Mouse (Mus musculus) induced T-regulatory cell, adult 2 months (primary cell): Measurements from ENCODE around the gene Mapkapk2.

ENCODE experiments used
- DNase-seq: peaks from one replicate; pipeline ENCODE4 v3.0.0-alpha.2; 2012; ENCODE audit warnings: low read depth

Mapkapk2 gene

DNA sequence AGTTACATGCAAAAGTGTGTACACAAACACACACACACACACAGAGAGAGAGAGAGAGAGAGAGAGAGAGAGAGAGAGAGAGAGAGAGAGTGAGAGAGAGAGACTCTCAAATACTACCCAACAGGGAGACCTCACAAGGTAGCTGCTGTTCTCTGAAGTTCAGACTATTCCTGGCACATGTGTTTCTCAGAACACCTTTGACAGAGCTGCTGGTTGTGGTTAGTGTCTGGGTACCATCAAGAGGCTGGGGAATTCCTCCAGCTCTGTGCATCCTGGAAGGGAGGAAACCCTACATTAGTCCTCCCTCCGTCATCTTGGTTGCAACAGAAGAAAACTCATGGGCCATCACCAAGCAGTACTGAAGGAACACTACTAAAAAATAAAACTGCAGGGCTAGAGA, 16.9 kb downstream of the Mapkapk2 start:
- DNase-seq: peak; percentile 83

DNA sequence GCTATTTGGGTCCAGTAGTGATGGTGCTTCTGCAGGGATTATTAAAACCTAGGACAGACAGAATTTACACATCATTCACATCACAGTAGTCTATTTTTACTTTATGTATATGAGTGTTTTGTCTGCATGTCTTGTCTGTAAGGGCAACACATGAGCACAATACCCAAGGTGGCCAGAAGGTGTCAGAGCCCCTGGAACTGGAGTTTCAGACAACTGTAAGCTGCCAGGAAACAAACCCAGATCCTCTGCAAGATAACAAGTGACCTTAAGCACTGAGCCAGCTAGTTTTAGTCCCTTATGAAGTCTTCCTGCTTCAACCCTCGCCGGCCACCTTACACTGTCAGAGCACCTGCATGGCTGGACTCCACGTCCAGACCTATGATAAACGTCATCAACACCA, 17.9 kb downstream of the Mapkapk2 start:
- DNase-seq: peak; percentile 83

DNA sequence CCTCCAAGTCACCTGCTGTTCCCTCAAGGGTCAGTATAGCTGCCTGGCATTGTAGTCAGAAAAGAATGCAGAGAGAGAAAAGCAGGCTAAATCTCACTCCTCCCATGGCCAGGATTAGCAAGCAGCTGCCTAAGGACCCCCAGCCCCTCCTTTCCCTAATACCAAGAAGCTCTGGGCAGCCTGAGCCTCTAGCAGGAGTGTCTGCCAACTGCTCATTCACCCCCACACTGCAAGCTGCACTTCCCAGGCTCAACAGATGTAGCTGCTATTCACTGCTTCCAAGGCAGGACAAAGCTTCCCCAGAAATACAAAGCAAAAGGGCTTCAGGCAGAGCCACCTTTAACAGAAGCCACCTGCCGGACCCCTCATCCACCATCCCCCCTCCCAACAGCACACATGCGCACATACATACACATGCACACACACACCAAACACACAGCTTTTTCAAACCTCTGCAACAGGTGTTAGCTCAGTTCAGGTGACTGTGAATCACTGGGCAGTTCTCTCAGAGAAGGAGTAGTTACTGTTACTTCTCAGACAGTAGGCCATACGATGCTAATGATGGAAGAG, 18.8 kb downstream of the Mapkapk2 start:
- no peak for DNase-seq

DNA sequence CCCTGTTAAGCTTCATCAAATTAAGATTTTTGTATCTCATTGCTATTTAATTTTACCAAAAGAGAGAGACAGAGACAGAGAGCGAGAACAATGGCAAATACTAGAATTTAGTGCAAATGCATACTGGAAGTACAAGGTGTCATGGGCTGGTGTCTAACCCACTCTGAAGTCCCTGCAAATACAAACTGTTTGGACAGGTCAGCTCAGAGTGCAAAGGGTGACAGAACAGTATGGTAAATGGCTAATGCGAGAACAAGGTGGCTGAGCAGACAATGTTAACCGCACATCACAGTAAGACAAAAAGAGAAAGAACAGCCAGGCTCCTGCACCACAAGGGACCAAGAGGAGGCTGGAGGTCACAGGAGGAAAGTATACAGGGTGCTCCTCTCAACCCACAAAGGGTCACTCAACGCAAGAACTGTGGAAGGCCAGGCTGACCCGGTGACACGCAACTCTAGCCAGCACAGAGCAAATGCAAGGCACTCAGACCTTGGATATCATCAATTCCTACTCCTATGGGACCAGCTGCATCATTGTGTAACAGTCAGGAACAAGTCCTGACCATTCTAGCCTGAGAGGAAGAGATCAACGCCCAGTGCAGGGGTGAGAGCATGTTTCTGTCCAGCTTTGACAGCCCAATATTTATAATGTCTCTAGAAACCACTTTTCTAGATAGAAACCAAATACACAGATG, 22.4 kb downstream of the Mapkapk2 start:
- no peak for DNase-seq

DNA sequence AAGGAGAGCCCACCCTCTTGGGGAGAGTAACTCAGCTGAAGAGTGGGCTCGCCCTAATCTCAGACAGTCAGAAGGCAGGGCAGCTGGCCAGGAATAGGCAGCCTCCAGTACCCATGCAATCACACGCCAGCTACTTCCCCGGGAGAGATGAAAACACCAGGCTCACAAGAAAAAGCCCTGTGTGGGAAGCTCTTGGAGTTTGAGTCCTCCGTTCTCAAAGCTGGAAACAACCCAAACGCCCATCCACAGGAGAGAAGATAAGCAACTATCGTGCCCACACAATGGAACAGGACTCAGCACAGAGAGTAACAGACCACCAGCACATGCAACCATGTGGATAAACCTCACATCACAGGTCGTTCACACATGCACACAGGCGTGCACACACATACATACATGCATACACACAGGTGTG, 23.1 kb downstream of the Mapkapk2 start:
- no peak for DNase-seq

DNA sequence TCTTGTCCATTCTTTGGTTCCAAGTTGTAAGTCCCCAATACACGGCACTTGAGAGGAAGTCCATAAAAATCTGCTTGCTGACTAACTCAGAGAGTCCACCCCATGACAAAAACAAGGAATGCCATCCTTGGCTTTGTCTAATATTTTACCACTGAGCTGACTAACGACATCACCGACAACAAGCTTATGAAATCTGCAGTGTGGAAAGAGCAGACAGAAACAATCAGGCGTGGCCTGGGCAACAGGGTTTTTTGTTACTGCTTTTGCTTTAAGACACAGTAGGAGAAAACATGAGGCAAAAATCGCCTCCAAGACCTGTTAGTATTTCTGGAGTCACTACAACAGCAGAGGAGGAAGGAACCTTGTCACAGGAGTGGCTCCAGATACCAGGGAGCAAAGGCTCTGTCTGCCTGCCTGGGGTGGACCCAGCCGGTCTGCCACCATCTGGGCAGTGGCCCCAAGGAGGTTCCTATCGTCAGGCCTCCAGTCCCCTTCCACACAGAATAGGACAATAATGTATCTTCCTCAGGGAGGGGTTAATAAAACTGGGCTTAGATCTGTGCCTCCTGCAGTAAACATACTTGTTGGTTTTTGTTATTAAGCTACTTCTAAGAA, 25.1 kb downstream of the Mapkapk2 start:
- DNase-seq: no peak

DNA sequence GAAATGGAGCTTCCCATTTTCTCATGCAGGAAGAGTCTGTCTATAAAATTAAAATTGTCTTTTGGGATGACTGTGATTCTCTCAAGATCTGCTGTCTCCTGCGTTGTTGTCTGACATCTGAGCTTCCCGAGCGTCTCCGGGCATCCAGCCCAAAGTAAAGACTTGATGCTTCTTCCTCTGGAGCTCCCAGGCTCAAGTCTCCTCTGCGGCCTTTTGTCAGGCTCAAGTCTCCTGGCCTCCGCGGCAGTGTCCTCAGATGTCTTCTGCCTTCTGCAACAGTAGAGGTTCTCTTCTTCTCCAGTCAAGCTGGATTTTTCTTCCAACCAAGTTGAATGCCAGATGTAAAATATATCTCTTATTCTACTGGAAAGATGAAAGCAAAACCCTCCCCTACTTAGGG, 28.6 kb downstream of the Mapkapk2 start:
- DNase-seq: no peak

DNA sequence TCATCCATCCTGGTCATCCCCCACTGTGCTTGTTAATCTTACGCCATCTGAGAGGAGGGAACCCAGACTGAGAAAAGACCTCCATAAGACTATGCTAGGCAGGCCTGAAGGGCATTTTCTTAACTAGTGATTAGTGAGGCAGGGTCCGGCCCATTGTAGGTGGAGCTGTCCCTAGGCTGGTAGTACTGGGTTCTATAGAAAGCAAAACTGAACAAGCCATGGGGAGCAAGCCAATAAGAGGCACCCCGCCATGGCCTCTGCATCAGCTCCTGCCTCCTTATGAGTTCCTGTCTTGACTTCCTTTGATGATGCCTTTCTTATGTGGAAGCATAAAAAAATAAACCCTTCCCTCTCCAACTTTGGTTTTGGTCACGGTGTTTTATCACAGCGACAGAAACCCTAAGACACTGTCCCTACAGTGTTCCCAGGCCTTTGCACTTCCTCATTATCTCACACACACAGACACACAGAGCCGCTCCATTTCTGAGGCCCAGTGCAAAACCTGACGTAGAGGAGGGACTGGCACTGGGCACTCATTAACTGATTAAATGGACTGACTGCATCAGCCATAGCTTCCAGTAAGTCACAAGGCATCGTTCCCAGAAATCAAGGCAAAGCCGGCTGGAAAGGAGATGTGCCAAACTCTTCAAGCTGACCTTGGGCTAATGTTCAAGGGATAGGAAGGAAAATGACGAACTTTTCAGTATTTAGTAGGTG, 29.5 kb downstream of the Mapkapk2 start:
- no peak for DNase-seq

DNA sequence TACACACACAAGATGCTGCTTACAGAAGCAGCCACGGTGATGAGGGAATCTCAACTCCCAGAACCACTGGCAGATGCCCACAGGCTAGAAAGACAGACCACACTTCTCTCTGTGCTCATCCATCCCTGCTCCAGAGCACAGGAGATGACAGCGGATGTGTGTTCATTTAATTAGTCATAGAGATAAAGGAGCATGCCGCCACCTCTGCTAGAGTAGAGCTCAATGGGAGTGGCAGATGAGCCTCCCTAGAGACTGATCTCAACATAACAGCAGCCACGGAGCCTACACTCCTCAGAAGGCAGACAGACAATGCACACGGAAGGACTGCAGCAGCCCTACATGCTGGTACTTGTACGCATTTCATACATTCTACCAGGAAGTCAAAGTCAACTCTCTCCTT, 33.4 kb downstream of the Mapkapk2 start:
- DNase-seq: no peak

DNA sequence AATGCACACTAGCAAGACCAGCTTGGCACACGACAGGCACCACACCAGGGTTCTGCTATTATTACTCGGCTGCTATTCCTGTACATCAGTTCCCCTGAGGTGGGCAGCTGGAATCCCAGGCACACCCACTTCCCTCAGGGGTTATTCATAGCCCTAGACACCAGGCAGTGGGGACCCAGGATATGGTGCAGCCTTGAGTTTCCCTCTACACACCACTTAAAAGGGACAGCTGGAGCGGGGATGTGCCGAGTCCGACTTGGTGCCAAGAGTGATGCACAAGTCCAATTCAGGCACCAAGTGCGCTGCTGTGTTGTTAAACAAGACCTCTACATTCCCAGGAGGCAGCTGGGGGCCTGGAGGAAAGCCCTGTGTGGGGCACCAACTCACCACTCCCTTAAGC, 34.8 kb downstream of the Mapkapk2 start:
- no peak for DNase-seq

DNA sequence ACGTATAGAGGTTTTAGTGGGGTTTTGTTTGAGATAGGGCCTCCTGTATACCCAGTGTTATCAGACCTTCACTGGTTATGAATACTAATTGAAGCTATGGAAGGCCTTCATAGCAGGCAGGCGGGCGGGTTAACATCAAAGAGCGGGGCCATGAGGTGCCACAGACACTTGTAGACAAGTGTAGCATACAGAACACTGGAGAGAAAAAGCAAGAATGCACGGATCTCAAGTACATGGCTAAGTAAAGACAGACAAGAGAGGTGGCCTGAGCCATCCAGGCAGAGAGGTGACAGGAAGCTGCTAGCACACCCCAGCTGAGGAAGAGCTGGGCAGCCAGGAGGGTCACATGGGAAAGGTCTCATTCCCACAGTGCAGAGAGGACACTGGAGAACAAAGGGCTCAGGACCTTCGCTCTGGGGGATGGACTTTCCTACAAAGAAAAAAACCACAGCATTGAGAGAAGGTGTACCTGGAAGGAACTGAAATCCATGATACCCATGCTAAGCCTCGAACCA, 35.8 kb downstream of the Mapkapk2 start:
- DNase-seq: no peak

DNA sequence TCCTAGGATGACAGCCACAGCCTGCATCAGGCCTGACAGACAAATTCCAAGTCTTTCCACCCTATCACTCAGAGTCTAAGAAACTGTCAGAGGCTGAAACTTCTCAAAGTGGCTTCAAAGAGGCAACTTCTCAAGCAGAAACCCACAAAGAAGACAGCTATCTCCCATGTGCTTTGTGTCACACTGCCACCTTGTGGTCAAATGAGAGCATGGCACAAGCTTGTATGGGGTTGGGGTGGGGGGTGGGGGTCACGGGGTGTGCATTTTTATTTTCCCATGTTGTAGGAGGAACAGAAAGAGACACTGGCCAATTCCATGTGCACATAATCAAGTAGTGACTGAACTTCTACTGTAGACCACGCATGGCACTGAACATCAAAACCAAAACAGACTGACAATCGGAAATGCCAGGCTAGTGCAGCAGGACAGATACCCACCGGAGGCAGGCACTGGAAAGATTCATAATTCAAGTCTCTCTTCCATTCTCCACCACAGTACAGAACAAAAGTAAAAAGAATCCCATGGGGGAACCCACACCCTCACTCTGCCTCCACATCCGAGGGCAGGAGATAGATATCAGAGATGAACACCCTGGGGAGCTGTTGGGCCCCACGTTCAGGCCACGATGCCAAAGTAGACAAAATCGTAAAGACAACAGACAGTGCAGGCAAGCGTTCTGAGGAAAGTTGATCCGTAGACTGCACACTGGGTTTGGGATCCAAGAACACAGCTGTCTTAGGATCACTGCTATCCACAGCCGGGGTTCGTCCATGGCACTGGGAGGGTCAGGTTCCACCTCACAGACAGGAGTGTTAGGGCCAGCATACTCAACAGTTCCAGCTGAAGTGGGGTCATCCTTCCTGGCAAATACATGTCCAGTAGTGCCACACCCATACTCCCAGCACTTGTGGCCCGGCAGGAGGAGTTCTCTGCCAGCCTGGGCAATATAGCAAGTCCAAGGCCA, 37.1 kb downstream of the Mapkapk2 start:
- DNase-seq: peak; percentile 82

DNA sequence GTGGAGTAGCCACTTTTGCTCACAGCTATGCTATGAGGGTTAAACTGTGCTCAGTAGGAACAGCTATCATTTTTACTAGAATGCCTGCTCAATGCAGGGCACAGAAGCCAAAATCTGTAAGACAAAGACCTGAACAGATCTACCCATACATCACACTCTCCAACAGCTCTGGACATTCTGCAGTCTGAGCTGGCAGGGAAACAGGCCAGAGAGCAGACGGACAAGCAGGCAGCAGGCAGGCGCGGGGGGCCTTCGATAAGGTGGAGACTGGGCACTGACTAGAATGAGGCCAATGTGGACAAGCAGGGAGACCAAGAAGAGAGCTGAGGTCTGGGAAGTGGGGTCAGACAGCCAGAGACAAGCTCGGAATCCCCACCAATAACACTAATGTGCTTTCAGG, 37.8 kb downstream of the Mapkapk2 start:
- DNase-seq: no peak

DNA sequence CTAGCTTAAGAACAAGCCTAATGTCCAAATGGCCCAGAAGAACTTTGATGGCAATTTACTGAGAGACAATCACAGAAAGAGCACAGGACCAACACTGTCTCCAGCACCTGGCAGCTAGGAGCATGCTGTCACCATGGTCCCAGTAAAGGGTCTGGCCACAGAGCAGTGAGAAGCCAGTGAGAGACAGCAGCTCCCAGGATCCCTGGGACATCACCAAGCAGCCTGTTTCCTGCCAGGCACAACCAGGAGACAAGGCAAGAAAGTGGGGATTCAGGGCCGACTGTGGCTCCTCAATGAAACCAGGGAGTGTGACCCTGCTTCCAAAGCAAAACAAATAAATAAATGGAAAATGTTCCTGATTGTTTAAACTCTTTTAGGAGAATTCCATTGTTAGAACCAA, 38.2 kb downstream of the Mapkapk2 start:
- no peak for DNase-seq

DNA sequence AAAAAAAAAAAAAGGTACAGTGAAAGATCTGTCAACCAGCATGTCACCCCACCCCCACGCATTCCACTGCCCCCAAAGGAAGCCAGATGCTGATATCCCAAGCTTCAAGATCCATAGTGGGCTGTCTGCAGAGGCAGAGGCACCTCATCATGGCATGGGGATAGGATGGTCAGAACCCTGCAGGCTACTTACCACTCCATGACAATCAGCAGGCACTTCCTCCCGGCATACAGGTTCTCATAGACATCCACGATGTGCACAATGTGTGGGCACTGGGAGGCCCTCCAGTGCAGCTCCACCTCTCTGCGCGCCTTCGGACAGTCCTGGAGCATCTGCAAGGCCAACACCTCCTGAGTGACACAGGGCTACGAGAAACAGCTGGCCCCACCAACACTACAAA, 39.2 kb downstream of the Mapkapk2 start:
- DNase-seq: no peak

DNA sequence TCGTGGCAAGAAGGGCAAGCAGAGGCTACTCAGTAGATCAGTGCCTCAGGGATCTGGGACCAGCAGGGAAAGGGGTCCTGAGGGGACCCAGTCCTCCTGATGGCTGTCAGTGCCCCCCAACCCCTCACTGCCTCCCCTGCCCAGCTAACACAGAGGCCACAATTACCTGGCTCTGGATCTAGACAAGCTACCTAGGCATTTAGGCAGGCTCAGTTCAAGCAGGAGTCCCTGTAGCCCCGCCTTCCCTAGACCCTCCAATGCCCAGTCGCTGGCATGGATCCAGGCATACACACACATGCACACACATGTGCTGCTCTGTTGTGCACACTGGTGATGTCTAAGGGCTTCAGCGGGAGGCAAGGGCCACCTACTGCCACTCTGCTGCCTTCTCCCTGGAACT, 43.4 kb downstream of the Mapkapk2 start:
- no peak for DNase-seq

DNA sequence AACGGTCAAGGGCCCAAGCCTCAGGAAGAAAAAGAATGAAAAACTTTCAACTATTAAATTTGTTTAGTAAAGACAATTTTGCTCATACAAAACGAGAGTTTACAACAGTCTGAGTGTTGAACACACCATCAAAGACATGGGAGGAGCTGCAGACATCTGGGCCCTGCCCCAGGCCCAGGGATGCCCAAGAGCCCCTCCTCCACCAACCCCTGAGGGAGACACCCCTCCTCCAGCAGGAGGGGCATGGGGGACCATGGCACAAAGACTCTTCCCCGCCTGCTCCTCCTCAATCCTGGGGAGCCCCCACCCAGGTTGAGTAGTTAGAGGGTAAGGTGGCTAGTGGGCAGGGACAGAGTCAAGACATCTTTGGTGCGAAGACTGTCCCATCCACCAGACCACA, 44.0 kb downstream of the Mapkapk2 start:
- no peak for DNase-seq

DNA sequence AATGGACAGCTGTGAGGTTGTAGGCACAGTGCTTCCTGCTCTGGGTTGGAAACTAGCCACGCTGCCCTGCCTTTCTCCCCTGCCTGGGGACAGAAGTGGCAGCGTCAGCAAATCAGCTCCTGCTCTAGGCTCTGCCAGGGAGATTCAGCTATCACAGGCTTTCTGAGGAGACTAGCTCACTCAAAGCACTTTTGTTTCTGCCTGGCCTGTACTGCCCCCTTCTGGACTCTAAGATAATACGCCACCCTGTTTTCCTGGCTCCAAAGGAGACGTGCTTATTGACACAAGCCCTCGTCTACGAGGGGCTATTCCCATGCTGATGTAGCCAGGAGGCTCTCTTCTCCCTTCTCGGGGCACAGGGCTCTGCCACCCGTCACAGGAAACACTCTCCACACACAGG, 44.4 kb downstream of the Mapkapk2 start:
- DNase-seq: peak; percentile 92

DNA sequence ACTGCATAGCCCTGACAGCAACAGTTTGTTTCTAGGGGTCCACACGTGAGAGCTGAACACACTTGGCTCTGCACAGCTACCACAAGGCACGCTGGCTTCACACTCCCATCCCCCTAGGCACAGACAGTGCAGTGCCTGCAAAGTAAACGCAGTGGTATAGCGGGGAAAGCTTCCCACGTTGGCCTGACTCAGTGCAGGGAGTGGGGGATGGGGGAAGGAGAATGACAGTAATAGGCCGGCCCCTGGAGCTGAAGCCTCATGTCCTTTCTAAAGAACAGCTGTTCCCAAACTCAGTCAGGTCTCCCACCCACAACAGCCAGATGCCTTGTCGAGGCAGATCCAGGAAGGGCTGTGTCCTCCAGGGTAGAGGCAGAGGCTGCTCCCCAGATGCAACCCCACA, 46.6 kb downstream of the Mapkapk2 start:
- DNase-seq: peak; percentile 41

DNA sequence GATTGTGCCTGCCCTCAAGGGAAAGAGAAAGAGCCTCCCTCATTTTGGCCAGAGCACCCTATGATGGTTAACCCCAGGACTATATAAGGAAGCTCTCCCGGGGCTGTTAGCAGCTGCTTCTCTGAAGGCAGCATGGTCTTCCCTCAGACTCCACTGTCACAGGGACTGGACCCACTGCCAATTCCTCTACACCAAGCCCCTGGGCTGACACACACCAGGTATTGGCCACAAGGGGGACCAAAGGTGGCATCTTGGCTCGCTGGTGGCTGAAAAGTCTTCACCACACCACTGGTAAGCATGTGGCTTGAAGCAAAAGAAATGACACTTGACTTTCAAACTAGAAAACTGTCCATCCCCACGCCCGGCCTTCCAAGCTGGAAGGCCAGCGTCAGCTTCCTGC, 47.0 kb downstream of the Mapkapk2 start:
- peak; percentile 41 for DNase-seq

DNA sequence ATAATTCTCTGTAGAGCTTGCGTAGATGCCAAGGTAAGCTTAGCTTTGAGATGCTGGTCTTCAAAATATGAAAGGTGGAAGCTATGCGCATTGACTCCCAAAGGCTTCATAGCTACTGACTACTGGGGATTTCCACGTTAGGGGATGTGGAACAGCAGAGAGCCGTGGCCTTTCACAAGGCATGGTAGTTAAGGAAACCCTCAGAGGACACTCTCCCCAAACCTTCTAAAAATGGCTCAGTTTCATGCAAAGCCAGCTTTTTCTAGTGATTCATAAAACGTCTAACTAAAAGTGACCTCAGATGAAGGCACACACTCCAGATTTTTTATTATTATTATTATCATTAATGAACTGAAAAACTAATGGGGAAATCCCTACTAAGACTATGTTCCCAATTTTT, 47.6 kb downstream of the Mapkapk2 start:
- peak; percentile 36 for DNase-seq

DNA sequence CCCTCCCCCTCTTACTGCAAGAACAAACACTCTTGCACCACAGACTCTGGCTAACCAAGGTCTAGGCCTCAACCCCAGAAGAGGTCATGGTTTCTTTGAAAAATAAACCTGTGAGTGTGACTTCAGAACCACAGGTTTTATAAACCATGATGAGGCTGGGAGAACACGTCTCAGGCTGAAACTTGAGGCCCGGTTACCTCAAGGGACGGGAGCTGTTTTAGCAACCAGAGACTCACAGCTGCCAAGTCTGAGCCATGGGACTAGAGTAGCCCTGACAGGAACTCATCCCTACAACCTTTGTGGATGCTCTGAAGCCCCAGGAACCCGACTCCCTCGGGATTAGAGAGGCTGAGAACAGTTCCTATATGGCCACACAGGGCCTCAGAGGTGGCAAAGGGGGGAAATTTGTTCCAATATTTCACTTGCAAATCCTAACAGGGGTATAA, 48.2 kb downstream of the Mapkapk2 start:
- DNase-seq: peak; percentile 66
